9 mouse cellular contexts compared by ENCODE assay signal in genomic region chr7:28812949-28813348, GRCm38 (mm10). TPM values are rescaled to one million over a fixed set of nuclear protein-coding genes. Genes with fewer than 3 reads are reported as not detected.
DNase-seq lines count a peak whose midpoint lies in the region; ATAC-seq and TF ChIP-seq lines count a peak whose summit lies in the region.
"Had no signal": no experiment of that assay in that cellular context is flagged by ENCODE, and none has a peak within 500 bp of the region (broad histone marks: within the 10 kb centered on the region; RNA-seq: fewer than 3 reads in every experiment).

No protein-coding gene starts in this region.

- ATAC-seq in heart, embryonic 13.5 days (ENCODE audit: extremely low read depth, insufficient number of reproducible peaks, low FRiP score, low TSS enrichment), result no peak
- ATAC-seq in liver, embryonic 14.5 days (ENCODE audit: insufficient read depth), result no peak
- ATAC-seq in inflammation-experienced regulatory T-cells, adult 6 months, result no peak

- peak overlapping the region; percentile 99 for H3K9ac ChIP-seq in heart, embryonic 13.5 days
- H3K9ac ChIP-seq in liver, embryonic 14.5 days (replicated peaks), result peak overlapping the region; percentile 78

- peaks cover 8% of the 10 kb centered on the region for H3K4me1 ChIP-seq in testis, adult 2 months (ENCODE audit: control insufficient read depth, insufficient read depth, low read length)
- H3K4me1 ChIP-seq in heart, embryonic 13.5 days, result peaks cover 66% of the 10 kb centered on the region
- H3K4me1 ChIP-seq in liver, embryonic 14.5 days (replicated peaks; ENCODE audit: control insufficient read depth in 2 of 2, insufficient read depth in 2 of 2, low read length in 1 of 2), result peaks cover 19 to 28% of the 10 kb centered on the region in 2 experiments

- no peaks in the 10 kb centered on the region for H3K27me3 ChIP-seq in testis, adult 2 months (ENCODE audit: control insufficient read depth, insufficient read depth, low read length)
- H3K27me3 ChIP-seq in heart, embryonic 13.5 days (replicated peaks), result no peaks in the 10 kb centered on the region
- no peaks in the 10 kb centered on the region for H3K27me3 ChIP-seq in liver, embryonic 14.5 days (ENCODE audit: control insufficient read depth, insufficient read depth, low read length)

- 52% methylated on average over 5 of the region's 5 CpGs for WGBS in heart, embryonic 13.5 days
- 58% methylated on average over 5 of the region's 5 CpGs for WGBS in liver, embryonic 14.5 days (ENCODE audit: insufficient replicate concordance)

- no peak for TF ChIP-seq CTCF in testis, adult 2 months (IDR thresholded peaks at IDR 0.05; ENCODE audit: control insufficient read depth, insufficient read depth, insufficient replicate concordance, low read depth, low read length)
- TF ChIP-seq CTCF in liver, embryonic 14.5 days (IDR thresholded peaks at IDR 0.05; ENCODE audit: low read depth), result peak; percentile 32

- H3K36me3 ChIP-seq in testis, adult 2 months (ENCODE audit: control insufficient read depth, insufficient read depth, low read length), result peaks cover 9% of the 10 kb centered on the region
- peaks cover 63% of the 10 kb centered on the region for H3K36me3 ChIP-seq in heart, embryonic 13.5 days
- peaks cover 61% of the 10 kb centered on the region for H3K36me3 ChIP-seq in liver, embryonic 14.5 days (replicated peaks; ENCODE audit: control insufficient read depth, insufficient read depth, low read depth)

- peak overlapping the region; percentile 1 for H3K27ac ChIP-seq in testis, adult 2 months (ENCODE audit: control insufficient read depth, insufficient read depth, low read depth, low read length)
- H3K27ac ChIP-seq in heart, embryonic 13.5 days (replicated peaks), result peak overlapping the region; percentile 99
- H3K27ac ChIP-seq in liver, embryonic 14.5 days, result no peak overlapping the region

- no peaks in the 10 kb centered on the region for H3K9me3 ChIP-seq in heart, embryonic 13.5 days
- no peaks in the 10 kb centered on the region for H3K9me3 ChIP-seq in liver, embryonic 14.5 days (ENCODE audit: control insufficient read depth, low read length)

- TF ChIP-seq EP300 in liver, embryonic 14.5 days (IDR thresholded peaks at IDR 0.05; ENCODE audit: low read depth), result no peak

- H3K4me2 ChIP-seq in heart, embryonic 13.5 days, result peak overlapping the region; percentile 99
- H3K4me2 ChIP-seq in liver, embryonic 14.5 days (ENCODE audit: low read depth), result peak overlapping the region; percentile 99

- no peak for TF ChIP-seq POLR2A in testis, adult 2 months (IDR thresholded peaks at IDR 0.05; ENCODE audit: control insufficient read depth, low read depth, low read length)

- DNase-seq in testis, postnatal 10 days (ENCODE audit: low spot score), result no peak
- DNase-seq in liver, embryonic 14.5 days (ENCODE audit: low read depth in 3 of 3, low spot score in 3 of 3), result no peak
- no peak for DNase-seq in frontal cortex, postnatal 36 days (ENCODE audit: low spot score in 2 of 2)
- DNase-seq in adrenal gland, postnatal 14 days, result no peak
- no peak for DNase-seq in cerebellum, postnatal 4 days (ENCODE audit: low spot score in 2 of 2)
- DNase-seq: left cerebral cortex, postnatal 4 days had no signal

- peak overlapping the region; percentile 93; the same call in 1 of the 2 replicates for H3K4me3 ChIP-seq in testis, adult 2 months (ENCODE audit: control insufficient read depth, low read depth, low read length)
- peak overlapping the region; percentile 86 for H3K4me3 ChIP-seq in heart, embryonic 13.5 days
- peak overlapping the region; percentile 90 to 96 for H3K4me3 ChIP-seq in liver, embryonic 14.5 days (ENCODE audit: insufficient read depth in 1 of 2, low read depth in 2 of 2, low read length in 2 of 2)

RNA-seq across cellular contexts. Expression of gene Hnrnpl, which starts 4.6 kb away (rescaled TPM):
- polyA plus RNA-seq in testis, adult 2 months (2012; rRNA removed), result 162 and 200 TPM in 2 replicates
- polyA plus RNA-seq in heart, embryonic 13.5 days (2015; fragmentation: Nextera tagmentation; extraction: Ambion mirVana), result 168 TPM in 2 replicates
- 110 and 138 TPM in 2 replicates for polyA plus RNA-seq in liver, embryonic 14.5 days (2012; rRNA removed)
- 83.1 and 91.3 TPM in 2 replicates for polyA plus RNA-seq in liver, embryonic 14.5 days (2014; fragmentation: Nextera tagmentation; extraction: Ambion mirVana)
- polyA plus RNA-seq in inflammation-experienced regulatory T-cells, adult 6 months (2017; shearing (Covaris generic)), result 100 to 1,000 TPM; 171 to 386 (median 383) TPM
- total RNA-seq in adrenal gland, postnatal 14 days (2021), result 423 and 480 TPM in 2 replicates

RNA-seq across cellular contexts. Expression of gene Ech1, which starts 12.1 kb away (rescaled TPM):
- polyA plus RNA-seq in testis, adult 2 months (2012; rRNA removed), result 124 and 147 TPM in 2 replicates
- 169 and 182 TPM in 2 replicates for polyA plus RNA-seq in heart, embryonic 13.5 days (2015; fragmentation: Nextera tagmentation; extraction: Ambion mirVana)
- 62.4 and 62.7 TPM in 2 replicates for polyA plus RNA-seq in liver, embryonic 14.5 days (2012; rRNA removed)
- 92.5 and 97.4 TPM in 2 replicates for polyA plus RNA-seq in liver, embryonic 14.5 days (2014; fragmentation: Nextera tagmentation; extraction: Ambion mirVana)
- polyA plus RNA-seq in inflammation-experienced regulatory T-cells, adult 6 months (2017; shearing (Covaris generic)), result 100 to 1,000 TPM; 190 to 267 (median 222) TPM
- total RNA-seq in adrenal gland, postnatal 14 days (2021), result 1,138 and 1,196 TPM in 2 replicates

RNA-seq across cellular contexts. Expression of gene Lgals4, which starts 20.7 kb away (rescaled TPM):
- polyA plus RNA-seq in testis, adult 2 months (2012; rRNA removed), result 13.8 and 17.5 TPM in 2 replicates
- polyA plus RNA-seq in heart, embryonic 13.5 days (2015; fragmentation: Nextera tagmentation; extraction: Ambion mirVana), result 4.3 and 5.6 TPM in 2 replicates
- polyA plus RNA-seq in liver, embryonic 14.5 days (2012; rRNA removed), result 2.3 and 3.3 TPM in 2 replicates
- polyA plus RNA-seq in liver, embryonic 14.5 days (2014; fragmentation: Nextera tagmentation; extraction: Ambion mirVana), result 0.98 and 1.1 TPM in 2 replicates
- polyA plus RNA-seq in inflammation-experienced regulatory T-cells, adult 6 months (2017; shearing (Covaris generic)), result 10 to 100 TPM; 18.1 to 38.8 (median 20.9) TPM
- 18.7 and 32.4 TPM in 2 replicates for total RNA-seq in adrenal gland, postnatal 14 days (2021)

RNA-seq across cellular contexts. Expression of gene Rinl, which starts 24.2 kb away (rescaled TPM):
- 1.1 and 1.6 TPM in 2 replicates for polyA plus RNA-seq in testis, adult 2 months (2012; rRNA removed)
- polyA plus RNA-seq in heart, embryonic 13.5 days (2015; fragmentation: Nextera tagmentation; extraction: Ambion mirVana), result 2.7 and 3.6 TPM in 2 replicates
- 4.3 and 4.7 TPM in 2 replicates for polyA plus RNA-seq in liver, embryonic 14.5 days (2012; rRNA removed)
- polyA plus RNA-seq in liver, embryonic 14.5 days (2014; fragmentation: Nextera tagmentation; extraction: Ambion mirVana), result 4.0 and 4.8 TPM in 2 replicates
- 100 to 1,000 TPM; 216 to 294 (median 288) TPM for polyA plus RNA-seq in inflammation-experienced regulatory T-cells, adult 6 months (2017; shearing (Covaris generic))
- total RNA-seq in adrenal gland, postnatal 14 days (2021), result 3.1 and 7.3 TPM in 2 replicates

RNA-seq across cellular contexts. Expression of gene Nfkbib, which starts 45.6 kb away (rescaled TPM):
- polyA plus RNA-seq in testis, adult 2 months (2012; rRNA removed), result 134 and 152 TPM in 2 replicates
- 30.5 and 32.7 TPM in 2 replicates for polyA plus RNA-seq in heart, embryonic 13.5 days (2015; fragmentation: Nextera tagmentation; extraction: Ambion mirVana)
- 15.0 and 19.7 TPM in 2 replicates for polyA plus RNA-seq in liver, embryonic 14.5 days (2012; rRNA removed)
- polyA plus RNA-seq in liver, embryonic 14.5 days (2014; fragmentation: Nextera tagmentation; extraction: Ambion mirVana), result 27.0 and 29.6 TPM in 2 replicates
- polyA plus RNA-seq in inflammation-experienced regulatory T-cells, adult 6 months (2017; shearing (Covaris generic)), result 10 to 100 TPM; 46.0 to 72.8 (median 53.3) TPM
- total RNA-seq in adrenal gland, postnatal 14 days (2021), result 38.5 and 43.0 TPM in 2 replicates
